Mouse (Mus musculus) CH12.LX (cell line): ENCODE measurements around the gene Uchl1. TPM values are rescaled to one million over a fixed set of nuclear protein-coding genes. Genes with fewer than 3 reads are reported as not detected.

ENCODE experiments used
- DNase-seq: peaks from one replicate; pipeline ENCODE4 v3.0.0-alpha.2; 2013; ENCODE audit errors: extremely low read depth
- H3K27ac ChIP-seq: 2 replicates; pipeline ENCODE4 v1.5.1; 2012; ENCODE audit warnings: low read depth, mild to moderate bottlenecking, control low read depth, moderate library complexity; ENCODE audit not compliant: insufficient read depth
- H3K27me3 ChIP-seq: replicated peaks from 2 replicates; pipeline ENCODE3; 2012; ENCODE audit warnings: inconsistent platforms
- H3K36me3 ChIP-seq, 2 experiments: replicated peaks in 1 of 2; 2 replicates each; pipeline versions ENCODE3 to v1.6.1; 2012; ENCODE audit warnings: inconsistent platforms in 1 of 2, low read length in 1 of 2, mild to moderate bottlenecking in 1 of 2, mixed read lengths in 1 of 2, moderate library complexity in 1 of 2; ENCODE audit not compliant: control insufficient read depth in 1 of 2, insufficient read depth in 1 of 2
- H3K4me1 ChIP-seq, 2 experiments: 2 replicates each; pipeline ENCODE4 v1.6.1; 2012; ENCODE audit warnings: inconsistent platforms in 1 of 2, moderate library complexity in 1 of 2; ENCODE audit not compliant: insufficient read depth in 2 of 2, control insufficient read depth in 1 of 2
- H3K4me2 ChIP-seq: 2 replicates; pipeline ENCODE4 v1.6.1; 2012; ENCODE audit warnings: low read depth, mild to moderate bottlenecking, control low read depth; ENCODE audit not compliant: poor library complexity, insufficient read depth, severe bottlenecking
- H3K4me3 ChIP-seq, 3 experiments: fragments of 150-350 bp in 1 of 3; sonication (generic) in 1 of 3; replicated peaks in 1 of 3; 2 replicates each; pipeline versions ENCODE3 to v1.5.1; 2011 to 2012; ENCODE audit warnings: low read depth in 2 of 3, low read length in 2 of 3, mild to moderate bottlenecking in 2 of 3, moderate library complexity in 2 of 3, control low read depth in 1 of 3, improper control_type of control experiment in 1 of 3, inconsistent platforms in 1 of 3, mixed read lengths in 1 of 3; ENCODE audit not compliant: poor library complexity in 1 of 3
- H3K79me2 ChIP-seq: replicated peaks from 2 replicates; pipeline ENCODE4 v1.6.1; 2012; ENCODE audit warnings: mild to moderate bottlenecking, moderate library complexity; ENCODE audit not compliant: control insufficient read depth, poor library complexity, insufficient read depth, severe bottlenecking; ENCODE audit errors: extremely low read depth
- H3K9ac ChIP-seq: 2 replicates; pipeline ENCODE4 v1.6.1; 2012; ENCODE audit warnings: low read depth, mild to moderate bottlenecking, control low read depth, moderate library complexity; ENCODE audit not compliant: insufficient read depth
- H3K9me3 ChIP-seq: replicated peaks from 2 replicates; pipeline ENCODE3; 2012; ENCODE audit warnings: low read length, inconsistent platforms, mixed read lengths
- CHD2 ChIP-seq: IDR thresholded peaks from 2 replicates; pipeline ENCODE4 v1.6.1; 2011; ENCODE audit warnings: low read length, improper control_type of control experiment
- CTCF ChIP-seq, 2 experiments: IDR thresholded peaks in 1 of 2; conservative IDR thresholded peaks in 1 of 2; 2 replicates each; pipeline ENCODE4 v1.5.1; 2011 to 2012; ENCODE audit warnings: low read depth in 2 of 2, low read length in 2 of 2, improper control_type of control experiment in 1 of 2, inconsistent platforms in 1 of 2, mild to moderate bottlenecking in 1 of 2, moderate library complexity in 1 of 2
- ELF1 ChIP-seq: IDR thresholded peaks from 2 replicates; pipeline ENCODE4 v1.6.1; 2014; ENCODE audit warnings: low read depth, mild to moderate bottlenecking, inconsistent platforms, low read length, improper control_type of control experiment
- EP300 ChIP-seq: IDR thresholded peaks from 2 replicates; pipeline ENCODE4 v1.6.1; 2011; ENCODE audit warnings: low read length, improper control_type of control experiment
- ETS1 ChIP-seq: conservative IDR thresholded peaks from 2 replicates; pipeline ENCODE4 v1.6.1; 2012; ENCODE audit warnings: low read depth, mild to moderate bottlenecking, inconsistent platforms, low read length, improper control_type of control experiment, moderate library complexity
- JUN ChIP-seq: IDR thresholded peaks from 2 replicates; pipeline ENCODE4 v1.6.1; 2011; ENCODE audit warnings: low read depth, mild to moderate bottlenecking, low read length, improper control_type of control experiment, moderate library complexity; ENCODE audit not compliant: insufficient read depth
- MAFK ChIP-seq: IDR thresholded peaks from 2 replicates; pipeline ENCODE4 v1.6.1; 2011; ENCODE audit warnings: low read length, improper control_type of control experiment; ENCODE audit not compliant: insufficient replicate concordance
- MXI1 ChIP-seq: IDR thresholded peaks from 2 replicates; pipeline ENCODE4 v1.6.1; 2011; ENCODE audit warnings: mild to moderate bottlenecking, low read depth, low read length, improper control_type of control experiment
- MYC ChIP-seq: IDR thresholded peaks from 2 replicates; pipeline ENCODE4 v1.6.1; 2011; ENCODE audit warnings: low read depth, mild to moderate bottlenecking, improper control_type of control experiment, low read length
- NRF1 ChIP-seq: IDR thresholded peaks from 2 replicates; pipeline ENCODE4 v1.6.1; 2014; ENCODE audit warnings: low read depth, mild to moderate bottlenecking, inconsistent platforms, low read length, improper control_type of control experiment, moderate library complexity
- PAX5 ChIP-seq: IDR thresholded peaks from 2 replicates; pipeline ENCODE4 v1.6.1; 2012; ENCODE audit warnings: low read length, inconsistent platforms, mixed read lengths
- POLR2A ChIP-seq: IDR thresholded peaks from 2 replicates; pipeline ENCODE4 v1.6.1; 2011; ENCODE audit warnings: low read depth, mild to moderate bottlenecking, improper control_type of control experiment, low read length
- RCOR1 ChIP-seq: conservative IDR thresholded peaks from 2 replicates; pipeline ENCODE4 v1.6.1; 2012; ENCODE audit warnings: low read depth, mild to moderate bottlenecking, inconsistent platforms, low read length, improper control_type of control experiment
- TCF12 ChIP-seq: IDR thresholded peaks from 2 replicates; pipeline ENCODE4 v1.6.1; 2014; ENCODE audit warnings: low read depth, mild to moderate bottlenecking, inconsistent platforms, low read length, improper control_type of control experiment
- USF1 ChIP-seq: IDR thresholded peaks from 2 replicates; pipeline ENCODE4 v1.6.1; 2014; ENCODE audit warnings: low read depth, mild to moderate bottlenecking, inconsistent platforms, low read length, improper control_type of control experiment
- ZKSCAN1 ChIP-seq: IDR thresholded peaks from 2 replicates; pipeline ENCODE4 v1.6.1; 2012; ENCODE audit warnings: low read depth, inconsistent platforms, low read length, improper control_type of control experiment, borderline replicate concordance
- ZMIZ1 ChIP-seq: IDR thresholded peaks from 2 replicates; pipeline ENCODE4 v1.6.1; 2012; ENCODE audit warnings: low read depth, mild to moderate bottlenecking, inconsistent platforms, low read length, improper control_type of control experiment
- dilution Hi-C: fragments of 300-500 bp; cut with MboI; formaldehyde crosslinking; loops from 2 replicates; pipeline ENCODE4 v1.14.3; 2020; ENCODE audit warnings: low sequenced_read_pairs; ENCODE audit not compliant: extremely low pct_unique_long_range_greater_than_20kb, extremely low pct_ligation_motif_present
- in situ Hi-C: fragments of 300-500 bp; cut with MboI; formaldehyde crosslinking; loops from 3 replicates; pipeline ENCODE4 v1.14.3; 2019; ENCODE audit warnings: low sequenced_read_pairs, low pct_ligation_motif_present, low pct_unique_long_range_greater_than_20kb, mixed read lengths
- polyA plus RNA-seq: library from polyadenylated mRNA; unstranded; fragments of >175 nt; gene quantifications from 2 replicates; pipeline ENCODE4 v1.2.1, GENCODE M21; 2012; ENCODE audit warnings: low read depth; ENCODE audit not compliant: insufficient read length
- total RNA-seq, 2 experiments: library from RNA; depleted of rRNA; stranded (reverse); fragments of 300-350 nt in 1 of 2; fragments of >200 nt in 1 of 2; gene quantifications; 2 replicates each; pipeline ENCODE4 v1.2.3; 2012 to 2014

Uchl1 gene
- total and polyA plus RNA-seq, 3 experiments: not detected

- H3K79me2 ChIP-seq: no peaks in the 10 kb centered on the region
- H3K9me3 ChIP-seq: no peaks in the 10 kb centered on the region
- H3K27ac ChIP-seq: no peak overlapping the region
- no peak overlapping the region for H3K4me3 ChIP-seq
- H3K4me1 ChIP-seq: no peaks in the 10 kb centered on the region
- no peak for DNase-seq
- dilution Hi-C loops: no loop called here
- no peak overlapping the region for H3K4me2 ChIP-seq
- H3K9ac ChIP-seq: no peak overlapping the region
- no peaks in the 10 kb centered on the region for H3K27me3 ChIP-seq
- in situ Hi-C loops: loop anchor here (25.0 kb wide), 1 partner anchor 494 kb away; no protein-coding TSS in a partner anchor
- no peaks in the 10 kb centered on the region for H3K36me3 ChIP-seq
- TF ChIP-seq MAFK (no peak), USF1 (no peak)
These were observed 42.0 kb downstream of the Uchl1 start for GRCm38 (mm10) chr5:66717931-66718330.

- no peaks in the 10 kb centered on the region for H3K36me3 ChIP-seq
- H3K4me1 ChIP-seq: no peaks in the 10 kb centered on the region
- no peaks in the 10 kb centered on the region for H3K9me3 ChIP-seq
- H3K4me2 ChIP-seq: no peak overlapping the region
- dilution Hi-C loops: no loop called here
- H3K27ac ChIP-seq: no peak overlapping the region
- in situ Hi-C loops: loop anchor here (25.0 kb wide), 1 partner anchor 494 kb away; no protein-coding TSS in a partner anchor
- H3K9ac ChIP-seq: no peak overlapping the region
- no peak overlapping the region for H3K4me3 ChIP-seq
- no peak for TF ChIP-seq MYC
- TF ChIP-seq RCOR1: no peak
- no peak for TF ChIP-seq JUN
- TF ChIP-seq ETS1: no peak
- no peak for TF ChIP-seq POLR2A
- TF ChIP-seq TCF12: no peak
- TF ChIP-seq EP300: no peak
- TF ChIP-seq CHD2: no peak
- no peak for TF ChIP-seq ELF1
- TF ChIP-seq NRF1: no peak
- no peak for TF ChIP-seq PAX5
- TF ChIP-seq ZKSCAN1: no peak
- TF ChIP-seq ZMIZ1: no peak
- TF ChIP-seq MAFK: no peak
- no peak for DNase-seq
- no peaks in the 10 kb centered on the region for H3K27me3 ChIP-seq
- no peaks in the 10 kb centered on the region for H3K79me2 ChIP-seq
These were observed 42.5 kb downstream of the Uchl1 start for GRCm38 (mm10) chr5:66718413-66718812.

GRCm38 (mm10) chr5:66718880-66719279 is 43.0 kb downstream of the Uchl1 start:
- in situ Hi-C loops (loop anchor here (25.0 kb wide), 1 partner anchor 493 kb away; no protein-coding TSS in a partner anchor), dilution Hi-C loops (no loop called here)
- H3K4me2 ChIP-seq: no peak overlapping the region
- TF ChIP-seq CTCF (conservative IDR thresholded peaks at IDR 0.05 in 1 of 2, IDR thresholded peaks at IDR 0.05 in 1 of 2; ENCODE audit: low read depth in 2 of 2, low read length in 2 of 2) (no peak), MAFK (peak; percentile 71; the same call in 1 of the 2 replicates), MXI1 (no peak)
- H3K27ac ChIP-seq: no peak overlapping the region
- H3K36me3 ChIP-seq: no peaks in the 10 kb centered on the region
- no peaks in the 10 kb centered on the region for H3K9me3 ChIP-seq
- no peaks in the 10 kb centered on the region for H3K79me2 ChIP-seq
- H3K4me3 ChIP-seq: no peak overlapping the region
- no peak overlapping the region for H3K9ac ChIP-seq
- H3K4me1 ChIP-seq: no peaks in the 10 kb centered on the region
- no peak for DNase-seq
- no peaks in the 10 kb centered on the region for H3K27me3 ChIP-seq
